Mouse (Mus musculus): ENCODE data around the gene Cers1. TPM values are rescaled to one million over a fixed set of nuclear protein-coding genes. Genes with fewer than 3 reads are reported as not detected.

Cers1 gene
- polyA plus RNA-seq, 1 experiment from 2014 or later, result 6.0 TPM

DNA sequence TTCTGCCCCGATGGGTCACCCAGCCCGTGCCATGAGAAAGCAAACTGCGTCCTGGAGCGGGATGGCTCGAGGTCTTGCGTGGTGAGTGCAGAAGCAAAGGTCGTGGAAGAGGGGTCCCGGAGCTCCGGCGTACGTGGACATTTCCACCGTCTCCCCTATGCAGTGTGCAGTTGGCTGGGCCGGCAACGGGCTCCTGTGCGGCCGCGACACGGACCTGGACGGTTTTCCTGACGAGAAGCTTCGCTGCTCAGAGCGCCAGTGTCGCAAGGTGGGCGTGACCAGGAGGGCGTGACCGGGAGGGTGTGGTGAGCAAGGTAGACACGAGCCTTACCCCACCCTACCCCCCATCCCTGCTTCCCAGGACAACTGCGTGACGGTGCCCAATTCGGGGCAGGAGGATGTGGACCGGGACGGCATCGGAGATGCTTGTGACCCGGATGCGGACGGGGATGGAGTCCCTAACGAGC lies 60.7 kb downstream of the Cers1 start:
- peaks cover 66% of the 10 kb centered on the region for H3K27me3 ChIP-seq (ENCODE audit: control insufficient read depth, insufficient read depth, low read length)
- 6% methylated on average over 37 of the region's 37 CpGs for WGBS
- peak overlapping the region; percentile 14; the same call in 1 of the 2 replicates for H3K4me3 ChIP-seq (ENCODE audit: low read depth, low read length)
- H3K9me3 ChIP-seq (ENCODE audit: control insufficient read depth, low read length), result no peaks in the 10 kb centered on the region
- H3K4me1 ChIP-seq (ENCODE audit: control insufficient read depth, insufficient read depth, low read length), result peaks cover 30% of the 10 kb centered on the region
- H3K9ac ChIP-seq (ENCODE audit: low read length), result no peak overlapping the region
- DNase-seq (ENCODE audit: low spot score), result peak; percentile 43
- ATAC-seq (ENCODE audit: insufficient number of reproducible peaks, low FRiP score, low TSS enrichment, low read depth), result no peak
- no peaks in the 10 kb centered on the region for H3K36me3 ChIP-seq (ENCODE audit: control insufficient read depth, insufficient read depth, low read length)
- H3K27ac ChIP-seq (replicated peaks; ENCODE audit: low read depth, low read length), result no peak overlapping the region
- peak overlapping the region; percentile 22 for H3K4me2 ChIP-seq (ENCODE audit: low read depth, severe bottlenecking)

DNA sequence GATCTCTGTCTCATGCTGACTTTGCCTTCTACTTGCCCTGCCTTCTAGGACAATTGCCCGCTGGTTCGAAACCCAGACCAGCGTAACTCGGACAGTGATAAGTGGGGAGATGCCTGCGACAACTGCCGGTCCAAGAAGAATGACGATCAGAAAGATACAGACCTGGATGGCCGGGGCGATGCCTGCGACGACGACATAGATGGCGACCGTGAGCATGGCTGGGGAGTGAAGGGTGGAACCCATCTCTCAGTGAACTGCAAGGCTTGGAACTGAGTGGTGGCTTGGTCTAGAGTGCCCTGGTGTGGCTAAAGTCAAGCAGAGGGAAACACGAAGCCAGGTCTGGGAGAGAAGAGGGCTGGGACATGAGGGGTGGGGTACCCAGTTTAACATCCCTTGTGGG lies 61.5 kb downstream of the Cers1 start:
- Histone ChIP-seq H3K9ac (ENCODE audit: low read length) (no peak overlapping the region), H3K27ac (replicated peaks; ENCODE audit: low read depth, low read length) (no peak overlapping the region), H3K36me3 (ENCODE audit: control insufficient read depth, insufficient read depth, low read length) (no peaks in the 10 kb centered on the region), H3K9me3 (ENCODE audit: control insufficient read depth, low read length) (no peaks in the 10 kb centered on the region), H3K27me3 (ENCODE audit: control insufficient read depth, insufficient read depth, low read length) (peaks cover 59% of the 10 kb centered on the region), H3K4me3 (ENCODE audit: low read depth, low read length) (no peak overlapping the region), H3K4me2 (ENCODE audit: low read depth, severe bottlenecking) (no peak overlapping the region), H3K4me1 (ENCODE audit: control insufficient read depth, insufficient read depth, low read length) (peaks cover 30% of the 10 kb centered on the region)
- 12% methylated on average over 15 of the region's 15 CpGs for WGBS
- DNase-seq (ENCODE audit: low spot score) (peak; percentile 24), ATAC-seq (ENCODE audit: insufficient number of reproducible peaks, low FRiP score, low TSS enrichment, low read depth) (no peak)

DNA sequence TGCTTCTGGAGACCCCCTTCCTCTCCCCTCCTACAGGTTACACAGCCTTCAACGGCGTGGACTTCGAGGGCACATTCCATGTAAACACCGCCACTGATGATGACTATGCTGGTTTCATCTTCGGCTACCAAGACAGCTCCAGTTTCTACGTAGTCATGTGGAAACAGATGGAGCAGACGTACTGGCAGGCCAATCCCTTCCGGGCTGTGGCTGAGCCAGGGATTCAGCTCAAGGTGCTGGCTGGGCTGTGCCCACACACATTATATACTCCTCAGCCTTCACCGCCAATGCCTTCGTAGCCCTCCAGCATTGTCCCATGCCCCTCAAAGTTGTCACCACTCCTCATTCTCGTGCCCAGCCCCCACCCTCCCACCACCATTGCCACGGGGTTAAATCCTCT lies 64.5 kb downstream of the Cers1 start:
- 0 out of 2 replicates have a peak, but pooled peaks cover 3% of the 10 kb centered on the region for H3K4me1 ChIP-seq (ENCODE audit: control insufficient read depth, insufficient read depth, low read length)
- WGBS, result 82% methylated on average over 12 of the region's 12 CpGs
- ATAC-seq (ENCODE audit: insufficient number of reproducible peaks, low FRiP score, low TSS enrichment, low read depth), result no peak
- H3K9ac ChIP-seq (ENCODE audit: low read length), result no peak overlapping the region
- no peaks in the 10 kb centered on the region for H3K9me3 ChIP-seq (ENCODE audit: control insufficient read depth, low read length)
- H3K36me3 ChIP-seq (ENCODE audit: control insufficient read depth, insufficient read depth, low read length), result no peaks in the 10 kb centered on the region; the same call in 1 of the 2 replicates
- H3K4me3 ChIP-seq (ENCODE audit: low read depth, low read length), result no peak overlapping the region
- H3K27ac ChIP-seq (replicated peaks; ENCODE audit: low read depth, low read length), result no peak overlapping the region
- H3K27me3 ChIP-seq (ENCODE audit: control insufficient read depth, insufficient read depth, low read length), result peaks cover 31% of the 10 kb centered on the region
- DNase-seq (ENCODE audit: low spot score), result no peak
- H3K4me2 ChIP-seq (ENCODE audit: low read depth, severe bottlenecking), result no peak overlapping the region

Other genes starting within 250 kb of the Cers1 start
- 0.52 and 1.2 TPM in 2 replicates for gene Tm6sf2, start 242.9 kb upstream of the Cers1 start, polyA plus RNA-seq (2014; fragmentation: Nextera tagmentation; extraction: Ambion mirVana)
- 0.05 TPM in 1 of 2 replicates, not detected in the other for gene Hapln4, start 232.3 kb upstream of the Cers1 start, polyA plus RNA-seq (2014; fragmentation: Nextera tagmentation; extraction: Ambion mirVana)
- gene Ncan, start 194.9 kb upstream of the Cers1 start, polyA plus RNA-seq (2014; fragmentation: Nextera tagmentation; extraction: Ambion mirVana), result 0.60 and 0.79 TPM in 2 replicates
- gene Nr2c2ap, start 184.4 kb upstream of the Cers1 start, polyA plus RNA-seq (2014; fragmentation: Nextera tagmentation; extraction: Ambion mirVana), result 13.7 and 20.8 TPM in 2 replicates
- gene Rfxank, start 176.6 kb upstream of the Cers1 start, polyA plus RNA-seq (2014; fragmentation: Nextera tagmentation; extraction: Ambion mirVana), result 20.0 and 21.3 TPM in 2 replicates
- 49.6 and 53.2 TPM in 2 replicates for gene Borcs8, start 176.3 kb upstream of the Cers1 start, polyA plus RNA-seq (2014; fragmentation: Nextera tagmentation; extraction: Ambion mirVana)
- gene Mef2b, start 176.1 kb upstream of the Cers1 start, polyA plus RNA-seq (2014; fragmentation: Nextera tagmentation; extraction: Ambion mirVana), result 0.40 and 0.41 TPM in 2 replicates
- 43.5 and 46.9 TPM in 2 replicates for gene Tmem161a, start 143.4 kb upstream of the Cers1 start, polyA plus RNA-seq (2014; fragmentation: Nextera tagmentation; extraction: Ambion mirVana)
- 2.1 and 2.4 TPM in 2 replicates for gene Slc25a42, start 103.5 kb upstream of the Cers1 start, polyA plus RNA-seq (2014; fragmentation: Nextera tagmentation; extraction: Ambion mirVana)
- gene Sugp2, start 81.5 kb upstream of the Cers1 start, polyA plus RNA-seq (2014; fragmentation: Nextera tagmentation; extraction: Ambion mirVana), result 34.3 and 41.0 TPM in 2 replicates
- 19.8 and 20.1 TPM in 2 replicates for gene Armc6, start 81.3 kb upstream of the Cers1 start, polyA plus RNA-seq (2014; fragmentation: Nextera tagmentation; extraction: Ambion mirVana)
- 75.2 and 78.6 TPM in 2 replicates for gene Homer3, start 32.9 kb upstream of the Cers1 start, polyA plus RNA-seq (2014; fragmentation: Nextera tagmentation; extraction: Ambion mirVana)
- gene Ddx49, start 13.3 kb upstream of the Cers1 start, polyA plus RNA-seq (2014; fragmentation: Nextera tagmentation; extraction: Ambion mirVana), result 55.8 and 62.1 TPM in 2 replicates
- gene Cope, start 13.3 kb upstream of the Cers1 start, polyA plus RNA-seq (2014; fragmentation: Nextera tagmentation; extraction: Ambion mirVana), result 263 and 281 TPM in 2 replicates
- gene Gdf1, start 14.0 kb downstream of the Cers1 start, polyA plus RNA-seq (2014; fragmentation: Nextera tagmentation; extraction: Ambion mirVana), result 2.9 and 4.2 TPM in 2 replicates
- gene Upf1, start 37.5 kb downstream of the Cers1 start, polyA plus RNA-seq (2014; fragmentation: Nextera tagmentation; extraction: Ambion mirVana), result 23.2 and 25.1 TPM in 2 replicates
- gene Comp, start 57.8 kb downstream of the Cers1 start, polyA plus RNA-seq (2014; fragmentation: Nextera tagmentation; extraction: Ambion mirVana), result 0.43 and 0.50 TPM in 2 replicates
- 16.6 and 19.8 TPM in 2 replicates for gene Crtc1, start 123.8 kb downstream of the Cers1 start, polyA plus RNA-seq (2014; fragmentation: Nextera tagmentation; extraction: Ambion mirVana)
- 18.9 and 21.7 TPM in 2 replicates for gene Klhl26, start 161.2 kb downstream of the Cers1 start, polyA plus RNA-seq (2014; fragmentation: Nextera tagmentation; extraction: Ambion mirVana)
- 20.0 and 20.8 TPM in 2 replicates for gene Tmem59l, start 171.6 kb downstream of the Cers1 start, polyA plus RNA-seq (2014; fragmentation: Nextera tagmentation; extraction: Ambion mirVana)
- 85.8 and 102 TPM in 2 replicates for gene Crlf1, start 177.4 kb downstream of the Cers1 start, polyA plus RNA-seq (2014; fragmentation: Nextera tagmentation; extraction: Ambion mirVana)
- 126 and 138 TPM in 2 replicates for gene Rex1bd, start 191.0 kb downstream of the Cers1 start, polyA plus RNA-seq (2014; fragmentation: Nextera tagmentation; extraction: Ambion mirVana)
- 926 and 927 TPM in 2 replicates for gene Uba52, start 195.0 kb downstream of the Cers1 start, polyA plus RNA-seq (2014; fragmentation: Nextera tagmentation; extraction: Ambion mirVana)
- gene Fkbp8, start 211.9 kb downstream of the Cers1 start, polyA plus RNA-seq (2014; fragmentation: Nextera tagmentation; extraction: Ambion mirVana), result 221 and 233 TPM in 2 replicates
- 47.0 and 47.6 TPM in 2 replicates for gene Kxd1, start 212.2 kb downstream of the Cers1 start, polyA plus RNA-seq (2014; fragmentation: Nextera tagmentation; extraction: Ambion mirVana)
- gene Ell, start 223.7 kb downstream of the Cers1 start, polyA plus RNA-seq (2014; fragmentation: Nextera tagmentation; extraction: Ambion mirVana), result 19.5 and 20.1 TPM in 2 replicates